Comparison of ENCODE assay signal across 29 mouse cellular contexts in genomic region chr9:92199564-92199963, GRCm38 (mm10). TPM values are rescaled to one million over a fixed set of nuclear protein-coding genes. Genes with fewer than 3 reads are reported as not detected.
DNase-seq lines count a peak whose midpoint lies in the region; ATAC-seq lines count a peak whose summit lies in the region.
"Had no signal": no experiment of that assay in that cellular context is flagged by ENCODE, and none has a peak within 500 bp of the region (broad histone marks: within the 10 kb centered on the region; RNA-seq: fewer than 3 reads in every experiment).

No protein-coding gene starts in this region.

- no peaks in the 10 kb centered on the region for H3K36me3 ChIP-seq in forebrain, embryonic 16.5 days (ENCODE audit: control insufficient read depth, insufficient read depth)
- H3K36me3 ChIP-seq: embryonic facial prominence, embryonic 13.5 days; heart, embryonic 10.5 days; kidney, embryonic 15.5 days; midbrain, embryonic 10.5 days had no signal

- H3K9ac ChIP-seq in forebrain, embryonic 16.5 days (replicated peaks; ENCODE audit: low read depth, low read length), result no peak overlapping the region
- H3K9ac ChIP-seq: embryonic facial prominence, embryonic 13.5 days; kidney, embryonic 15.5 days had no signal

- H3K27me3 ChIP-seq in forebrain, embryonic 16.5 days (replicated peaks; ENCODE audit: control insufficient read depth, insufficient read depth, low read length), result no peaks in the 10 kb centered on the region
- H3K27me3 ChIP-seq: embryonic facial prominence, embryonic 13.5 days; kidney, embryonic 15.5 days had no signal

- no peak overlapping the region for H3K4me2 ChIP-seq in forebrain, embryonic 16.5 days (ENCODE audit: low read length)
- H3K4me2 ChIP-seq: embryonic facial prominence, embryonic 13.5 days; kidney, embryonic 15.5 days had no signal

- 57% methylated on average over 5 of the region's 5 CpGs for WGBS in forebrain, embryonic 16.5 days

- no peak overlapping the region for H3K27ac ChIP-seq in forebrain, embryonic 16.5 days (ENCODE audit: low read length)
- H3K27ac ChIP-seq: embryonic facial prominence, embryonic 13.5 days; heart, embryonic 10.5 days; kidney, embryonic 15.5 days; macrophage; midbrain, embryonic 10.5 days had no signal

- peaks cover 6% of the 10 kb centered on the region; the same call in 1 of the 2 replicates for H3K4me1 ChIP-seq in forebrain, embryonic 16.5 days (replicated peaks; ENCODE audit: control insufficient read depth, insufficient read depth, low read length)
- H3K4me1 ChIP-seq: embryonic facial prominence, embryonic 13.5 days; heart, embryonic 10.5 days; kidney, embryonic 15.5 days; midbrain, embryonic 10.5 days had no signal

- peak; percentile 4 for DNase-seq in embryo, embryonic 10 days (ENCODE audit: low spot score)
- no peak for DNase-seq in embryo, embryonic 10.5 days (ENCODE audit: low spot score)
- DNase-seq in heart, adult 11 months, result peak; percentile 43
- no peak for DNase-seq in heart, postnatal 14 days
- peak; percentile 39 for DNase-seq in left cerebral cortex, postnatal 4 days
- no peak for DNase-seq in left cerebral cortex, postnatal 14 days (ENCODE audit: low spot score in 2 of 2)
- no peak for DNase-seq in left cerebral cortex, adult 18-20 months (ENCODE audit: low spot score in 2 of 2)
- DNase-seq: adrenal gland, postnatal 10 days; cerebellum, adult 2 months; kidney, adult 11 months; kidney, postnatal 36 days; layer of hippocampus, postnatal 36 days; retina, postnatal 1 day; thymus, postnatal 14 days had no signal

- peak; percentile 89 for ATAC-seq in forebrain, embryonic 16.5 days

- H3K4me3 ChIP-seq in forebrain, embryonic 16.5 days (replicated peaks; ENCODE audit: low read length), result no peak overlapping the region
- H3K4me3 ChIP-seq: embryonic facial prominence, embryonic 13.5 days; heart, embryonic 10.5 days; kidney, embryonic 15.5 days; midbrain, embryonic 10.5 days had no signal

- no peaks in the 10 kb centered on the region for H3K9me3 ChIP-seq in forebrain, embryonic 16.5 days (ENCODE audit: control insufficient read depth, low read length)
- H3K9me3 ChIP-seq: embryonic facial prominence, embryonic 13.5 days; heart, embryonic 10.5 days; kidney, embryonic 15.5 days; midbrain, embryonic 10.5 days had no signal

- intact Hi-C loops in heart, postnatal 14 days (cut with DNase I), result no loop called here
- intact Hi-C loops in left cerebral cortex, postnatal 4 days (cut with DNase I), result no loop called here
- intact Hi-C loops in left cerebral cortex, postnatal 14 days (cut with DNase I), result no loop called here

RNA-seq across cellular contexts. Expression of gene Plscr5, which starts 6.8 kb away (rescaled TPM):
- total RNA-seq in heart, postnatal 14 days (2021), result not detected
- under 1 TPM in 1 of 2 experiments, not detected in 1; 0.50 TPM for total RNA-seq in left cerebral cortex, postnatal 4 days (2021)
- total RNA-seq in left cerebral cortex, postnatal 14 days (2021), result not detected
- polyA plus RNA-seq in forebrain, embryonic 16.5 days (2015; fragmentation: Nextera tagmentation; extraction: Ambion mirVana), result 0.18 and 0.21 TPM in 2 replicates
- not detected for total RNA-seq in left cerebral cortex, adult 18-20 months (2021)
- total RNA-seq: adrenal gland, postnatal 10 days; gastrocnemius, adult 8-10 months; hematopoietic stem cell, adult 5-6 weeks; layer of hippocampus, postnatal 36 days; left cerebral cortex, postnatal 36 days; liver, adult 2 months had no signal
- polyA plus RNA-seq: embryonic facial prominence, embryonic 13.5 days; gonadal fat pad, adult 2 months; heart, embryonic 10.5 days; heart, embryonic 16.5 days; kidney, embryonic 15.5 days; liver, adult 2 months; liver, embryonic 16.5 days; lung, embryonic 16.5 days; macrophage; midbrain, embryonic 10.5 days; spleen, adult 2 months had no signal

RNA-seq across cellular contexts. Expression of gene Plscr1, which starts 50.0 kb away (rescaled TPM):
- 10 to 100 TPM; 11.7 to 11.8 TPM for total RNA-seq in heart, postnatal 14 days (2021)
- total RNA-seq in left cerebral cortex, postnatal 4 days (2021), result 1 to 10 TPM; 1.5 to 2.7 TPM
- total RNA-seq in left cerebral cortex, postnatal 14 days (2021), result 1 to 10 TPM; 1.0 to 1.2 TPM
- polyA plus RNA-seq in forebrain, embryonic 16.5 days (2015; fragmentation: Nextera tagmentation; extraction: Ambion mirVana), result 5.9 and 6.5 TPM in 2 replicates
- total RNA-seq in left cerebral cortex, adult 18-20 months (2021), result 1 to 10 TPM; 1.7 to 2.0 TPM

Comparison
In these comparisons a context has a peak if more than half of its experiments do, and no peak if none do; other contexts are left out.
1. DNase-seq: peak in embryo, embryonic 10 days (single experiment), heart, adult 11 months (single experiment) and left cerebral cortex, postnatal 4 days (single experiment); none in embryo, embryonic 10.5 days (single experiment), heart, postnatal 14 days (0 of 2), left cerebral cortex, postnatal 14 days (0 of 2) and left cerebral cortex, adult 18-20 months (0 of 2).